Mouse (Mus musculus) CD8-positive naive resting alpha-beta T cell, adult 2 months (primary cell): Measurements from ENCODE around the gene Spaca3.

ENCODE experiments used
- DNase-seq, 2 experiments: peaks; one replicate each; pipeline ENCODE4 v3.0.0; 2022; ENCODE audit warnings: low read depth in 2 of 2, low spot score in 2 of 2

The Spaca3 gene

DNA sequence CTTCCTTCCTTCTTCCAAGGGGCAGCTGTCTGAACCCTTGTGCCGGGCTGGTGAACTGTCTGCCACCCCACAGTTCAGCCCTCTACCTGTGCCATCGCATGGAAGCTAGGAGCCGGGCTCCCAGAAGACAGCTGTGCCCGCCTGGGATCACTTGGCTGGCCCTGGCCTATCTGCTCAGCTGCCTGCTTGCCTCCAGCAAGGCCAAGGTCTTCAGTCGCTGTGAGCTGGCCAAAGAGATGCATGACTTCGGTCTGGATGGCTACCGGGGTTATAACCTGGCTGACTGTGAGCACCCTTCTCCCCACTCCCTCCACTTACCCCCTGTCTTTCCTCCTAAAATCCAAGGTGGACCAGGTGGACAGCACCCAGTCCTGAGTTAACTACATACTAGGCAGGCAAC lies 4.8 kb downstream of the Spaca3 start:
- DNase-seq = no peak

DNA sequence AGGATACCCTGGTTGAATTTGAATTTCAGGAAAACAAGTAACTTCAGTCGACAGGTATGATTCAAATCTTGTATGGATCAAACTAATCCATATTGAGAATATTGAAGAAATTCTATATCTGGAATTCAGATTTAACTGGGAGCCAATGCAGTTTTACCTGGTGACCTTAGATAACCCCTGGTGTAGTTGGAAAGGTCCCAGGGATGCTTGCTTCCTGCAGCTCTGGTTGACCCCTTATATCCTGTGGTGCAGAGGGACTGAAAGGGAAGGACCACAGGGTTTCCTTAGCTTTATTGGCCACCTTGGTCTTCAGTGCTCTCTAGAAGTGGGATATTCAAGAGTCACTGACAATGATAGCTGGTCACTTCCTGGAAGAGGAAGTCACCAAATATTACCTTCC lies 9.9 kb downstream of the Spaca3 start:
- DNase-seq = no peak

DNA sequence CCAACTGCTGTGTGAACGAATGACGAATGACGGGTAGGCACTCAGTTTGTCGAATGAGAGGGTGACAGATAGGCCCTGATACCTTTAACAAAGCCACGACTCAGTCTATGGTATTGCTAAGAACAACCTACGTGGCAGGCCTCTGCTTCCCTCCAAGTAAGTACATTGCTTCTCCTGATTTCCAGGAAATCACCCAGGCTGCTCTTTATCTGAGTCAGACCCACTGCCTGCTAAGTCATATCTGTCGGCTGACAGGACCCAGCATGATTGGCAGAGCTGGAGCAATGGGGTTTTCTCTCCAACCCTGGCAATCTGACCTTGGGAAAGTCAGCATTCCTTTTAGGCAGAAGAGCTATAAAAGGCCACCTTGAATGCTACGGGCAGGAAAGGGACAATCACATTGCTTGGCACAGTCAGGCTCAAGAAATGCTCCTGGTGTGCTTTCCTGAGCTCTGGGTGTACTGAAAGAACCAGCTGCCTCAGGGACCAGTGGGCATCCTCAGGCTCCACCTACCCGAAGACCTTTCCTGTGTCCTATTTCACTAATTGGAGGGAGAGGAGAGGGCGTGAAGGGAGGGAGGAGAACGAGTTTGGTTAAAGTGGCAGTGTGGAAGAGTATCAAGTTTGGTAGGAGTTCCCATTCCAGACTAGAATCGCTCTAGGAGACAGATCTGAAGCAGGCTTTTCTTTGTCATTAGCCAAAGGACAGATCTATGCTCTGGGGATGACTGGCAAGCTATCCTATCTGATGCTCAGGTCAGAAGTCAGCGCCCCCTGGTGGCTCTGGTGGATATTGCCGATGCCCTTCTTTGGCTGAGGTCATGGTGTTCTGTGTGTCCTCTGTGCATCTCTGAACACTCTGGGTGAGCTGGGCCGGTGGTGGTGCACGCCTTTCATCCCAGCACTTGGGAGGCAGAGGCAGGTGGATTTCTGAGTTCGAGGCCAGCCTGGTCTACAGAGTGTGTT lies 14.6 kb downstream of the Spaca3 start:
- DNase-seq = peak; percentile 6 to 40

DNA sequence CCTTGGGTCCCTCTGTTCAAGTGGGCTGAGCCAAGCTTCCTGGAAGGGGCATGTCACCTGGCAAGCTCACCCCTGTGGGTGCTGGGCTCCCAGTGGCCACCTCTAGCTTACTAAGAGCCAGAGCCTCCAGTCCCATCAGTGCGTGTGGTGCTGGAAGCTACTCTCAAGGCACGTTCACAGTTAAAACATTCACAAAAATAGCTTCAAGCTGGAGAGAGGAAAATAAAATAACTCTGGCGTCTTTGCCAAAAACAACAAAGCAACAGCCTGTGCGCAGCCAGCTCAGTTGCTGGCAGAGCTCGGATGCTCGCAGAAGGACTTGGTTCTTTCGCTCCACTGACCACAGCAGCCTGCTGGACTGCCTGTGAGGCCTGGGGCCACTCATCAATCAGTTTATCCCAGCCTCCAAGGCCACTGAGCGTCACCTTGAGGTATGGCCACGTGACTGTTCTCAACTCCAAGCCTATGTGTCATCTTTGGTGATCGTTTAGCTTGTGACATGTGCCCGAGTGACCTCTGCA lies 19.0 kb downstream of the Spaca3 start:
- no peak for DNase-seq

DNA sequence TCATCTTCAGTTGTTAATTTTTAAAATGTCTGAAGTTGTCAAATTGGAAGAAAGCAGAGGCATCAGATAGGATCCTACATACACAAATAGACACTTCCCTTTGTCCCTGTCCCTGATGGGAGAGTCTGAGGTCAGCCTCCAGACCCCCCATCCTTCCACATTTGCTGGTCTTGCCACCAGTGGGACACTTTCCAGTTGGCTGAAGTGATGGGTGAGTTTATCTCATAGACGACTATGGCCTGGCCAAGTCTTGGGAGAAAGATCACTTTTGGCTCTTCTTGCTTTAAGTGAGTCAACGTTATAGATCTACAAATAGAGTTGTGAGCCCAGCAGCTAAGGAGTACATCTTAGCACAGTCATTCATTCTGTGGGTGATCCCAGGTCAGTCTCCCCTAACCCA lies 19.9 kb downstream of the Spaca3 start:
- DNase-seq = no peak

DNA sequence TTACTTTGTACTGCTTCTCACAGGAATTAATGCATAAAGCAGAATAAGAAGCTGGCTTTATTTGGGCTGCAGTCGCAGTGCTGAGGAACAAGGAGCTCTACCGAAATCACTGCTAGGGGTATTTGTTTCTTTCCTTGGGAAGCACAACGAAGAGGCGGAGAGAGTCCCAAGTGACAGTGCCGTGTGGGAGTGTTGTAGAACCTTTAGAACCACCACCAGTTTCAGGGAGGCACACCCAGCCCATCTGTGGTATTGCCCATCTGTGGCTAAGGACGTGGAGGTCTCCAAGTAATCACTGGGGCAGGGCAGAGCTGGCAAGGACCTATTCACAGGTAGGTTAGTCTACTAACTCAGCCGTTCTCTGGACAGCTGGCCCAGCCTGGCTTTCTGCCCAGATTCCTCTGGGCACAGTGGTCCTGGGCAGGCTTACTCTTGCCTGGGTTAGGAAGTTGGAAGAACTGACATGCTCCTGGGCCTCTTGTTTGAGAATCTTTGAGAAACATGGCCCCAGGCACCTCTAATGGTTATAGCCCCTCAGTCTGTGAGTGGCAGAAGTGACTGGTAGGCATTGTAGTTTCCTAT lies 24.2 kb downstream of the Spaca3 start:
- no peak for DNase-seq

DNA sequence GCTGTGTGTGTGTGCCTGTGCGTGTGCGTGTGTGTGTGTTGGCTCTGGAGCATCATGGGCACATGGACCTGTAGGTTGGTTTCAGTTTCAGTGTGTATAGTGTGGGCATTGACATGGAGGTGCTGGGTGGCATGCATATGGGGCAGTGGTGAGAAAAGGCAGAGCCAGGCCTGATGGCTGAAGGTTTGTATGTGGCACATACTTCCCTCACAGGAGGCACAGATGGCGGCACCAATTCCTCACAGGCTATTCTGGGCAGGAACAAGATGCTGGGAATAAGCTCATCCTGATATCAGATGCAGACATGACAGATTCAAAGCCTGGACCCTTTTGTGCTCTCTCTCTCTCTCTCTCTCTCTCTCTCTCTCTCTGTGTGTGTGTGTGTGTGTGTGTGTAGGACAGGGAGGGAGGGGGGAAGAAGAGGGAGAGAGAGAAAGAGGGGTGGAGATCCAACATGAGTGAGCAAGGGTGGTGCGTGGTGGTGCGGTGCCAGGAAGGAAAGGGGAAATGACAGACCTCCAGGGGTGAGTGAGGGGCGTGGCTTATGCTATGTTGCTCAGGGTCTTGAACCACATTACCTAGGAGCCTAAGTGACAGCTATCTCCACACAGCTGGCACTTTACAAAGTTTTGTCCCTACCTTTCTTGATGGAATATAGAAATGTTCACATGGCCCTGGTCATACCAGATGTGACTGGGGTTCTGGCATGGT lies 26.5 kb downstream of the Spaca3 start:
- no peak for DNase-seq

DNA sequence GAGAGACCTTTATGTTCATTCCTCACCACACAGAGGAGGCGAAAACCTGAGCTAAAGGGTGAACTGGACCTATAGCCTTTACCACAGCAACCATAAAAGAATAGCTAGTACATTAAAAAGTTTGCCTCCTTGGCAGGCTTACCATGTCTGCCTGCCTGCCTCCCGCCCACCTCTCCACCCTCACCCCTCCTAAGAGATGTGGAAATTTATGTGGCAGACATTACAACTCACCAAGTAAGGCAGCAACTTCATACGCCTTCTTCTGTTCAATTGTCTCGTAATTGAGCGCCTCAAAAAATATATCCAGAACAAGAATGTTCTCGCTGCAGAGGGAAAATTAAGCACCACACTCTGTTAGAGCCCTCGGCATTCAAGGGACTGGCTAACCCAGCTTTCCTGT lies 28.2 kb downstream of the Spaca3 start:
- DNase-seq = no peak

DNA sequence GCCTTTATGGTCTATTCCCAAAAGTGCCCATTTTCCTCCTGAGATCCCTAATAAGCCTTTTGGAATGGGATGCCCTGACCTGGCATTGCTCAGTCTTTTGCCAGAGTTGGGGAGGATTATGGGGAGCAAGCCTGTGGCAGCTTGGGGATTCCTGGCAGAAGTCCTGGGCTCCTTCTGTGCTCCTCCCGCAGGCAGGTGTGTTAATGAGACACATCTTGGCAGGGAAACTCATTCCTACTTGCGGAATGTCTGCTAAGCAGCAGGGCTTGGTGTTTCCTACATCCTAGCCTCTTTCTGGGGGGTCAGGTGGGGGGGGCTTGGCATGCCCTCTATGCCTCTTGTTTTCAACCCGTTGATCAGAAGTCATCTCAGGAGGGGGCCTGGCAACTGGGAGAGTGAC lies 28.9 kb downstream of the Spaca3 start:
- DNase-seq = no peak

DNA sequence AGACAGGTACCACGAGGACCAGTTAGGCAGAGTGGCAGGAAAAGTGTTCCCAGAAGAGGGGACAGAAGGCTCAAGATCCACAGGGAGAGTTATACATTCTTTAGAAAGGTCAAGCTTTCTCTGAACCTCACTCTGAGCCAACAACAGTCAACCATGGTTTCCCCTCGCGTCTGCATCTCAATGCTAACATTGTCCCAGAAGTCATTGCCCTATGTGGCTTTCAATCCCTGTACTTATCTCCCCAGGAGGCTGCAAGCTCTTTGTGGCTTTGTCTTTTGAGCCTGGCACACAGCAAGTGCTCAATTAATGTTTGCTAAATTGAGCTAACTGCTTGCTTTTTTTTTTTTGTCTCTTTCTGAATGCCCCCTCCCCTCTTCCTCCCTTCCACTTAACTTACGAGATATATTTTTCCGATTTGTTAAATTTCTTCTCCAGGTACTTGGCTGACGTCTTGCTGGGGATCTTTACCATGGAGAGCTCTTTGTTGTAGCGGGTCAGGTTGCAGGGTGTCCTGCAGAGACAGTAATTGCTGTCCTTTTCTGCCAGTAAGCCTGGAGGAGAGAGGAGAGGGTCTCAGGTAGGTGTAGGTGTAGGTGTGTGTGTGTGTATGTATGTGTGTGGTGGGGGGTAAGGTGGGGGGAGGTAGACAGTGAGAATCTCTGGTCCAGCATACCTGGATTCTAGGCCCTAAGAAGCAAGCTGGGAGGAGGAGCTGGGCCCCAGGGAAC lies 31.3 kb downstream of the Spaca3 start:
- no peak for DNase-seq

DNA sequence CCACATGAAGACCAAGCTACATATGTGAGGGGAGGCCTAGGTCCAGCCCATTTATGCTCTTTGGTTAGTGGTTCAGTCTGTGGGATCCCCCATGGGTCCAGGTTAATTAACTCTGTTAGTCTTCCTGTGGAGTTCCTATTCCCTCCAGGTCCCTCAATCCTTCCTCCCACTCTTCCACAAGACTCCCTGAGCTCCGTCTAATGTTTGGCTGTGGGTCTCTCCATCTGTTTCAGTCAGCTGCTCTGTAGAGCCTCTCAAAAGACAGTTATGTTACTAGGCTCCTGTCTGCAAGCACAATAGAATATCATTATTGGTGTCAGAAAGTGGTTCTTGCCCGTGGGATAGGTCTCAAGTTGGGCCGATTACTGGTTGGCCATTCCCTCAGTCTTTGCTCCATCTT lies 37.7 kb downstream of the Spaca3 start:
- no peak for DNase-seq

DNA sequence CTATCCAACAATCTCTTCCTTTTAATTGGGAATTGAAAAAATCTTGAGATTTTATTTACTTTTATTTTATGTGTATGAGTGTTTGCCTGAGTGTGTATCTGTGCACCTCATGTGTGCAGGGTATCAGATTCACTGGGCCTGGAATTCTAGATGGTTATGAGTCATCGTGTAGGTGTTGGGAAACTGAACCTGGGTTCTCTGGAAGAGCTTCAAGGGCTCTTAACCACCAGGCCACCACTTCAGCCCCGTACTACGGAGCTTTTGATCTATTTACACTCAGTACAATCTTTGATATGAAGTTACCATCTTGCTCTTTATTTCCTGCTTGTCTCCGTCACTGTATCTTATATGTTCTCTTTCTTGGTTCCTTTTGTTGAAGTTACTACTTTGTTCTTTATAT lies 42.4 kb downstream of the Spaca3 start:
- DNase-seq = no peak

DNA sequence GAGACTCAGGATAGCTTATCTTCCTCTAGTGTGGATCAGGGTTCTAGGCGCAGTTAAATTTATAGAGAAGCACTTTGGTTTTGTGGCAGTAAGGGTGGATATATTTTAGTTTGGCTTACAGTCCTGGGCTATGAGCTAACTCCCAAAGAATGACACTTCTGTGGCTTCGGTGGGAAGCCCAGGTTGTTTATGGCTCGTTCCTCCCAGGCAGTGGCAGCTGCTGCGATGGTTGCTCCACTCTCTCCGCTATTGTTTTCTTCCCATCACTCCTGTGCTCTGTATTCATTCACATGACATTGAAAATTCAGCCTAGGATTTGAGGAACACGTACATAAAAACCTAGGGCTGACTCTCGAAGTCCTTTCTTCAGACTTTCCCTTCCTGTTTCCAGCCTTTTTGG lies 44.5 kb downstream of the Spaca3 start:
- no peak for DNase-seq

DNA sequence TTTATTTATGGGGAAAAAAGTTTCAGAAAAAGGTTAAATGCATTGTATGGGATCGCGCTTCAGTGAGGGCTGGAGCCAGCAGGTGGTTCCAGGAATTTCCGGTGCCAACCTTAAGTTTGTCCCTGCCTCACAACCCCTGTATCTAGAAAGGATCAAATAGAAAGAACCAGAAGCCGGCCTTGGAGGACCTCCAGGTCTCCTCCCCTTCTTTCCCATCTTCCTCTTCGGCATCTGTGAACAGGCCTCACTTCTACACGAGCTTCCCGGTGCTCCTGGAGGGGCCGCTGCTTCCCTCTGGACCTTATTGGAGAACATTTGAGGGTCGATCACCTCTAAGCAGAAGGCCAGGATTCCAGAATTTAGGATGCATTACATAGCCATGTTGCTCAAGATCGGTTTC lies 45.3 kb downstream of the Spaca3 start:
- no peak for DNase-seq

DNA sequence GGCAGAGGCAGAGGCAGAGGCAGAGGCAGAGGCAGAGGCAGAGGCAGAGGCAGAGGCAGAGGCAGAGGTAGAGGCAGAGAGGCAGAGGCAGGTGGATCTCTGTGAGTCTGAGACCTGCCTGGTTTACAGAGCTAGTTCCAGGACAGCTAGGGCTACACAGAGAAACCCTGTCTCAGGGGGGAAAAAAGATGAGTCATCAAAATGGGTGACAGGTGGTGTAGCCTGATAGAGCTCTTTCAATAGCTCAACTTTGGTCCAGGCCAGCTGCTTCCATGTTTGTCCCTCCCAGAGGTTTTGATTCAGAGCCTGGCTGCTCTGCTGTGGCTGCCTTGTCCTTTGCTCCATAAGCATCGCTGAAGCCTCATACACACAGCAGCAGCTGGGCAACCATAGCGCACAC lies 46.4 kb downstream of the Spaca3 start:
- no peak for DNase-seq

DNA sequence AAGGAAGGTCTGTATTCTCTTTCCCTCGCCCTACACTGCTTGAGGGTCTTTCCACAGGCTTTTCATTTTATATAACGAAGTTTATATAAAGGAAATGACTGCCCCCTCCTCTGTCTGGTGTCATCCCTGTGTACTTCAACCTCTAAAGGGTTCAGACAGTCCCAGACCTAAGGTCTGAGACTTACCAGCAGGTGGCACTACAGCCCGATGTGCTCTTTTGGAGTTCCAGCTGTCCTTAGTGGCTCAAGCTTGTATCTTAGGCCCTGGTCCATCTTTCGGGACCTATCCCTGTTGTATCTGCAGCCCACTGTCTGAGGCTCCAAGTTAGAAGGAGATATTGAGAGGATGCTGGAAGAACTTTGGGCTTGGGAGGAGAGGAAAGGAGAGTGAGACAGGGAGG lies 48.3 kb downstream of the Spaca3 start:
- peak in 1 of 2 experiments; percentile 4 for DNase-seq

DNA sequence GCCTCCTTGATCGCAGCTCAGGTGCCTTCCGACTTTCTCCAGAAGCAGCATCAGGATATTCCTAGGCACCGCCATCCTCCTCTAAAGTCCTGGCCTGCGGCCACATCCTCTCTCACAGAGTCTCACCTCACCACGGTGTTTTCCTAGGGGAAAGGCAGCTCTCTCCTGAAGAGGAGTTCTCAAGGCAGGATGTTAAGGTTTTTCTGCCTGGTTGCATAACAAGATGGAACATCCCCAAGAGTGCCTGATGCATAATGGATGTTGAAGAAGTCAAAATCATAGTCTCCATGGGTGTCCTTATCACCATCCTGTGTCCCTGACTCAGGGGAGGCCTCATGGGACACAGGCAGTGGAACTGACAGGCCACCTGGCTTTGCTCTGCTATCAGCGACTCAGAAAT lies 49.7 kb downstream of the Spaca3 start:
- DNase-seq = no peak

DNA sequence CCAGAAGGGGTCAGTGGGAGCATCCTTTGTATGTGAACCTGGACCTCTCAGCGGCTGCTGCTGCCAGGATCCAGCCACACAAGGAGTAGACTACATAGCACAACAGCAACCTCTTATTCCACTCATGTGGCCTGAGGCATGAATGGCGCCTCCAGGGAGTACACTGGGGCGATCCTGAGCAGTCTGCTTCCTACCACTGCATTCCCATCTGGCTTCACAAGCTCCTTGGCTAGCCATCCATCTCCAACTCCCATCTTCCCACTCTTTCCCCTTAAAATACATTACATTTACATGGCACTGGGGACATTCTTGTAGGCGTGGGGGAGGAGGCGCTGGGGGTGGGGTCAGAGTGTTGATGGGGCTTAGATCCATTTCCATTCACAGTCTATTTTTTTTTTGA lies 54.6 kb downstream of the Spaca3 start:
- DNase-seq = no peak

DNA sequence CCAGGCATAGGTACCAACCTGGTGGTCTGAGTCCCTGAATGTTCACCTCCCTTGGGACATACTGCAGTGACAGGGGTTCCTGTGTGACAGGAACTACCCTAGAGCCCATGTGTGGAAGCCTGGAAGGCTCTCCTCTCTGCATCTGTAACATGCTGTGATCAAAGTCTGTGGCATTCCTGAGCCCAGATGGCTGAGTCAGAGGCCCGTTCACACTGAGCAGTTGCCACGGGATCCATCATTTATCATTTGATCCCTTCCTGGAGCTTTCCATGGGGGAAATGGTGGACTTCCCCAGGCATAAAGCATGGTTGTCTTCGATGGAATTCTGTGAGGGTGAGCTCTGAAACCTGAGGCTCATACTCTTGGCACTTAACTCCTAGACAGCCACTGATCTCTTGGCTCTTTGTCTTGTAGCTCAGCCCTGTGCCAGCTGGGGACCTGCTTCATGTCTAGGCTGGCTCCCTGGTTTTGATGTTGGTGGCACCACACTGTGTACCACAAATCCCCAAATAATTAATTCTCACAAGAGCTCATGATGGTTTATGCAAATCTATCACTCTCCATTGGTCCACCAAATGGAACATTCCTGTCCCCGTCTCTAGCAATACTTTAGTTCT lies 55.4 kb downstream of the Spaca3 start:
- DNase-seq = no peak
